ENCODE assay signal across 8 mouse cellular contexts in genomic region chr11:115277604-115277975, GRCm38 (mm10). TPM values are rescaled to one million over a fixed set of nuclear protein-coding genes. Genes with fewer than 3 reads are reported as not detected.
DNase-seq lines count a peak whose midpoint lies in the region; ATAC-seq and TF ChIP-seq lines count a peak whose summit lies in the region.

No protein-coding gene starts in this region.

- no peak for TF ChIP-seq EP300 in liver, postnatal 0 days (IDR thresholded peaks at IDR 0.05; ENCODE audit: low read depth)

- H3K4me1 ChIP-seq in heart, embryonic 11.5 days (ENCODE audit: control insufficient read depth, insufficient read depth, low read length), result peaks cover 16% of the 10 kb centered on the region
- H3K4me1 ChIP-seq in E14TG2a.4 (replicated peaks; ENCODE audit: low read depth, low read length), result peaks cover 30% of the 10 kb centered on the region
- H3K4me1 ChIP-seq in heart, embryonic 16.5 days (ENCODE audit: control insufficient read depth, insufficient read depth, low read length), result peaks cover 11% of the 10 kb centered on the region
- peaks cover 33% of the 10 kb centered on the region for H3K4me1 ChIP-seq in liver, postnatal 0 days (ENCODE audit: insufficient read depth)

- DNase-seq in heart, postnatal 36 days, result no peak
- no peak for DNase-seq in liver, postnatal 0 days
- no peak for DNase-seq in cerebellum, postnatal 10 days
- DNase-seq in urinary bladder, postnatal 4 days (ENCODE audit: low spot score in 2 of 2), result no peak

- H3K4me2 ChIP-seq in heart, embryonic 11.5 days, result peak overlapping the region; percentile 73
- H3K4me2 ChIP-seq in heart, embryonic 16.5 days (ENCODE audit: low read depth, low read length), result peak overlapping the region; percentile 77
- H3K4me2 ChIP-seq in liver, postnatal 0 days (ENCODE audit: low read depth, low read length), result peak overlapping the region; percentile 92

- 23% methylated on average over 7 of the region's 7 CpGs for WGBS in heart, embryonic 11.5 days (ENCODE audit: insufficient replicate concordance)
- 18% methylated on average over 7 of the region's 7 CpGs for WGBS in heart, embryonic 16.5 days
- 12% methylated on average over 7 of the region's 7 CpGs for WGBS in liver, postnatal 0 days (ENCODE audit: insufficient replicate concordance)

- no peaks in the 10 kb centered on the region for H3K27me3 ChIP-seq in heart, embryonic 11.5 days (ENCODE audit: control insufficient read depth, insufficient read depth, low read length)
- H3K27me3 ChIP-seq in E14TG2a.4 (ENCODE audit: insufficient read depth, low read length), result no peaks in the 10 kb centered on the region
- H3K27me3 ChIP-seq in heart, embryonic 16.5 days (ENCODE audit: control insufficient read depth, insufficient read depth, low read length), result no peaks in the 10 kb centered on the region
- no peaks in the 10 kb centered on the region for H3K27me3 ChIP-seq in liver, postnatal 0 days (ENCODE audit: insufficient read depth, low read length)

- TF ChIP-seq CTCF in E14TG2a.4 (conservative IDR thresholded peaks at IDR 0.05; ENCODE audit: low read length), result no peak
- no peak for TF ChIP-seq CTCF in liver, postnatal 0 days (IDR thresholded peaks at IDR 0.05; ENCODE audit: low read depth)

- no peaks in the 10 kb centered on the region for H3K9me3 ChIP-seq in heart, embryonic 11.5 days (replicated peaks; ENCODE audit: control insufficient read depth, low read length)
- no peaks in the 10 kb centered on the region for H3K9me3 ChIP-seq in E14TG2a.4 (ENCODE audit: low read length)
- no peaks in the 10 kb centered on the region for H3K9me3 ChIP-seq in heart, embryonic 16.5 days (replicated peaks; ENCODE audit: control insufficient read depth, low read length)
- no peaks in the 10 kb centered on the region for H3K9me3 ChIP-seq in liver, postnatal 0 days (ENCODE audit: low read length)

- H3K4me3 ChIP-seq in heart, embryonic 11.5 days (ENCODE audit: low read depth, low read length), result peak overlapping the region; percentile 56
- peak overlapping the region; percentile 93 for H3K4me3 ChIP-seq in E14TG2a.4 (replicated peaks; ENCODE audit: low read length)
- peak overlapping the region; percentile 70 for H3K4me3 ChIP-seq in heart, embryonic 16.5 days (ENCODE audit: low read length)
- peak overlapping the region; percentile 61 for H3K4me3 ChIP-seq in liver, postnatal 0 days (ENCODE audit: low read depth, low read length)

- ATAC-seq in heart, embryonic 11.5 days (replicated peaks; ENCODE audit: insufficient number of reproducible peaks, low FRiP score, low TSS enrichment), result no peak
- no peak for ATAC-seq in heart, embryonic 16.5 days (replicated peaks; ENCODE audit: extremely low read depth, insufficient read depth, low FRiP score)
- no peak; the same call in 1 of the 2 replicates for ATAC-seq in liver, postnatal 0 days
- ATAC-seq in megakaryocyte progenitor cell, adult 5-6 weeks (replicated peaks; ENCODE audit: poor library complexity), result no peak

- H3K36me3 ChIP-seq in heart, embryonic 11.5 days (ENCODE audit: control insufficient read depth, insufficient read depth, low read length), result no peaks in the 10 kb centered on the region
- H3K36me3 ChIP-seq in E14TG2a.4 (ENCODE audit: insufficient read depth, low read length), result 0 out of 2 replicates have a peak, but pooled peaks cover 3% of the 10 kb centered on the region
- no peaks in the 10 kb centered on the region for H3K36me3 ChIP-seq in heart, embryonic 16.5 days (ENCODE audit: control insufficient read depth, insufficient read depth)
- H3K36me3 ChIP-seq in liver, postnatal 0 days (replicated peaks; ENCODE audit: insufficient read depth, low read length), result no peaks in the 10 kb centered on the region

- H3K27ac ChIP-seq in heart, embryonic 11.5 days (ENCODE audit: low read depth, low read length), result peak overlapping the region; percentile 75
- peak overlapping the region; percentile 88 for H3K27ac ChIP-seq in heart, embryonic 16.5 days (ENCODE audit: low read length)
- peak overlapping the region; percentile 93 for H3K27ac ChIP-seq in liver, postnatal 0 days (ENCODE audit: low read depth)

- H3K9ac ChIP-seq in heart, embryonic 11.5 days (ENCODE audit: low read depth, low read length), result peak overlapping the region; percentile 72
- H3K9ac ChIP-seq in heart, embryonic 16.5 days (ENCODE audit: low read length), result peak overlapping the region; percentile 74
- H3K9ac ChIP-seq in liver, postnatal 0 days (replicated peaks), result peak overlapping the region; percentile 68

- intact Hi-C loops in heart, postnatal 36 days (cut with DNase I), result no loop called here

RNA-seq across cellular contexts. Expression of gene Fdxr, which starts 0.7 kb away (rescaled TPM):
- polyA plus RNA-seq in heart, embryonic 11.5 days (2014; fragmentation: Nextera tagmentation; extraction: Ambion mirVana), result 10.0 and 12.0 TPM in 2 replicates
- total RNA-seq in heart, postnatal 36 days (2021), result 1 to 10 TPM; 9.5 to 9.7 TPM
- polyA plus RNA-seq in heart, embryonic 16.5 days (2015; fragmentation: Nextera tagmentation; extraction: Ambion mirVana), result 14.2 and 14.7 TPM in 2 replicates
- 7.0 and 7.3 TPM in 2 replicates for polyA plus RNA-seq in liver, postnatal 0 days (2015; fragmentation: Nextera tagmentation; extraction: Ambion mirVana)
- total RNA-seq in megakaryocyte progenitor cell, adult 5-6 weeks (2015), result 9.1 and 9.8 TPM in 2 replicates
- 14.2 and 19.1 TPM in 2 replicates for total RNA-seq in megakaryocyte progenitor cell, adult 5-6 weeks (2017)

RNA-seq across cellular contexts. Expression of gene Grin2c, which starts 10.5 kb away (rescaled TPM):
- polyA plus RNA-seq in heart, embryonic 11.5 days (2014; fragmentation: Nextera tagmentation; extraction: Ambion mirVana), result 0.13 TPM in 1 of 2 replicates, not detected in the other
- under 1 TPM; 0.11 to 0.25 TPM for total RNA-seq in heart, postnatal 36 days (2021)
- 0.07 and 0.21 TPM in 2 replicates for polyA plus RNA-seq in heart, embryonic 16.5 days (2015; fragmentation: Nextera tagmentation; extraction: Ambion mirVana)
- 0.04 and 0.09 TPM in 2 replicates for polyA plus RNA-seq in liver, postnatal 0 days (2015; fragmentation: Nextera tagmentation; extraction: Ambion mirVana)
- total RNA-seq in megakaryocyte progenitor cell, adult 5-6 weeks (2015), result not detected in 2 replicates
- not detected in 2 replicates for total RNA-seq in megakaryocyte progenitor cell, adult 5-6 weeks (2017)

RNA-seq across cellular contexts. Expression of gene Fads6, which starts 19.9 kb away (rescaled TPM):
- 0.89 and 1.2 TPM in 2 replicates for polyA plus RNA-seq in heart, embryonic 11.5 days (2014; fragmentation: Nextera tagmentation; extraction: Ambion mirVana)
- 1 to 10 TPM; 1.2 TPM for total RNA-seq in heart, postnatal 36 days (2021)
- polyA plus RNA-seq in heart, embryonic 16.5 days (2015; fragmentation: Nextera tagmentation; extraction: Ambion mirVana), result 0.59 and 0.74 TPM in 2 replicates
- 4.6 and 4.9 TPM in 2 replicates for polyA plus RNA-seq in liver, postnatal 0 days (2015; fragmentation: Nextera tagmentation; extraction: Ambion mirVana)
- total RNA-seq in megakaryocyte progenitor cell, adult 5-6 weeks (2015), result 0.30 and 0.71 TPM in 2 replicates
- total RNA-seq in megakaryocyte progenitor cell, adult 5-6 weeks (2017), result 0.87 and 2.2 TPM in 2 replicates

RNA-seq across cellular contexts. Expression of gene Otop2, which starts 29.4 kb away (rescaled TPM):
- not detected in 2 replicates for polyA plus RNA-seq in heart, embryonic 11.5 days (2014; fragmentation: Nextera tagmentation; extraction: Ambion mirVana)
- total RNA-seq in heart, postnatal 36 days (2021), result not detected
- polyA plus RNA-seq in heart, embryonic 16.5 days (2015; fragmentation: Nextera tagmentation; extraction: Ambion mirVana), result not detected in 2 replicates
- not detected in 2 replicates for polyA plus RNA-seq in liver, postnatal 0 days (2015; fragmentation: Nextera tagmentation; extraction: Ambion mirVana)
- not detected in 2 replicates for total RNA-seq in megakaryocyte progenitor cell, adult 5-6 weeks (2015)
- total RNA-seq in megakaryocyte progenitor cell, adult 5-6 weeks (2017), result not detected in 2 replicates

RNA-seq across cellular contexts. Expression of gene Ush1g, which starts 44.3 kb away (rescaled TPM):
- 0.06 and 0.17 TPM in 2 replicates for polyA plus RNA-seq in heart, embryonic 11.5 days (2014; fragmentation: Nextera tagmentation; extraction: Ambion mirVana)
- total RNA-seq in heart, postnatal 36 days (2021), result under 1 TPM in 1 of 2 experiments, not detected in 1; 0.14 TPM
- polyA plus RNA-seq in heart, embryonic 16.5 days (2015; fragmentation: Nextera tagmentation; extraction: Ambion mirVana), result 0.26 and 0.32 TPM in 2 replicates
- 0.29 and 0.46 TPM in 2 replicates for polyA plus RNA-seq in liver, postnatal 0 days (2015; fragmentation: Nextera tagmentation; extraction: Ambion mirVana)
- total RNA-seq in megakaryocyte progenitor cell, adult 5-6 weeks (2015), result not detected in 2 replicates
- total RNA-seq in megakaryocyte progenitor cell, adult 5-6 weeks (2017), result not detected in 2 replicates
